Mouse (Mus musculus) testis, adult 2 months (tissue): ENCODE results near the gene Disp2.

Source experiments
- CTCF ChIP-seq: fragments of 200-500 bp; IDR thresholded peaks from 2 replicates; pipeline ENCODE4 v1.5.1; 2012; ENCODE audit warnings: low read depth, mild to moderate bottlenecking, inconsistent platforms, low read length, moderate library complexity; ENCODE audit not compliant: control insufficient read depth, insufficient read depth, insufficient replicate concordance
- POLR2A ChIP-seq: fragments of 200-500 bp; IDR thresholded peaks from 2 replicates; pipeline ENCODE4 v1.6.1; 2012; ENCODE audit warnings: low read depth, mild to moderate bottlenecking, inconsistent platforms, low read length, moderate library complexity; ENCODE audit not compliant: control insufficient read depth

- TF ChIP-seq POLR2A (no peak), CTCF (no peak)
Observed at GRCm38 (mm10) chr2:118751896-118752791, 27.4 kb upstream of the Disp2 start.
